Mouse (Mus musculus): ENCODE measurements around the gene Tceanc.

Tceanc gene

DNA sequence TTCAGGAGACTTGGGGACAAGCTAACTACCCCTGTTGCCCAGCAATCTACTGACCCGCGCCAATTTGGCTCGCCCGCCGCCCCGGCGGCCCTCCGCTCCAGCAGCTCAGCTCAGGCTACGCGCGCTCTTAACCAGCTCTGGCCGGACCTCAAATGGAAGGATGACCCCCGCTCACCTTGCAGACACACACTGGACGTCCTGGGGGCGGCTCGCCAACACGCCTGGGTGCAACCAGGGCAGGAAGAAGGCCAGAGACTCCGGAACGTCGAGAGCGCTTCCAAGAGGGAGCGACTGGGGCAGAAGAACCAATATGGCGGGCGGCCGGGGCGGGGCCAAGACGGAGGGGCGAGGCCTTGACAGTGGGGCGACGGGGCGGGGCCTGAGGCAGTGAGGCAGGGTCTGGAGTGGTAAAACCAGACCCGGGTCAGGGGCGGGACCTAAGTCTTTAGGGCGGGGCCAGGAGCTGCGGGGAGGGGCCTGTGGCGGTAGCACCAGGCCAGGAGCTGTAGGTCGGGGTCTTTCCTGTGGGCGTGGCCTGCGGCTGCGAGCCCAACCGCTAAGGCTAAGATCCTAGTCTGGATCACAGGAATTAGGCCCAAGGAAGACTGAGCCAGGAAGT lies 38.9 kb downstream of the Tceanc start, which contains the start of gene Rab9:
Gene Rab9 (minus strand): TSS at position 503 of the 619 bp plus-strand sequence.
- peak; percentile 92 for DNase-seq

DNA sequence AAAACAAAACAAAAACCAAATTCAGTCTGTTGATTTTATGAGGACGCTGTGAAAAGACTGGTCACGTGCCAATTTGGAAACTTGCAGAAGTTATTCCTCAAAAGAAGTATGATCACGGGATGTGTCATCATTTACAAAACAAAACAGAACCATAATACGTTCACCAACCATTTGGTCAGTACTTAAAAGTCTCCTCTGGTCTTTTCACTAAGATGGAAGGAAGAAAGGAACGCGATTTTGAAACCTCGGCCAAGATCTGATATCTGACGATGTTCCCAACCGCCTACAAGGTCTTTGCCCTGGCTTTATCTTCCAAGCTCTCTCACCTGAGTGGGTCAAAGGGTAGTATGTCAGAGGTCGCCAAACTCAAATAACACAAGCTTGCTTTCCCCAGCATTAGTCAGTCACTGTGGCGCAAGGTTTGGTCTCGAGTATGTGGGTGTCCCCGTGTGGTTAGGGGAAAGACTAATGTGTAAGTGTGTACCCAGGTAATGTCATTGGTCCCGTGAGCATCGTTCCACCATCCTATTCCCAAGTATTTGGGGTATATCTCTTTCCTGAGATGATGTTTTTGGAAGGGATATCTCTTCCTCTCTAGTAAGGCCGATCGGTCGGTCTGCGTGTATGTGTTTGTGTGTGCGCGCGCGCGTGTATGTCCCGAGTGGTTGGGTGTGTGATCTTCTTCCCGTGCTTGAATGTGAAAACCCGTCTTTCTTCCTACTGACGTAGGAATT lies 39.6 kb downstream of the Tceanc start:
- DNase-seq, result peak; percentile 44

DNA sequence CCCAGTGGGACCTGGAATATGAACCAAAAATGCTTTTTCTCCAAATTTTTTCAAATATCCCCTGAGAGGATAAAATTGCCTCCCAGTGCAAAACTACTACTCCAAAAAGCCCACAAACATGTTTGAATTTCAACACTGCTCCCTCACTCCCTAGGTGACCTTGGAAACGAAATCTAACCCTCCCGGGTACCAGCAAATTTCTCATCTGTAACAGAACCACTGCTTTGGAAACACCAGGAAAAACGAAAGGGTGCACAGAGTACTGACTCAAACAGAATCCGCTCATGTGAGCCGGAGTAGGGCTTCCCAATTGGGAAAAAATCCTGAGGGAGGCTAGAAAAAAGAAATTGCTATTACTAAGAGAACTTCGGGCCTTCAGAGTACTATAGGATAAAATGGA lies 41.0 kb downstream of the Tceanc start:
- no peak for DNase-seq

DNA sequence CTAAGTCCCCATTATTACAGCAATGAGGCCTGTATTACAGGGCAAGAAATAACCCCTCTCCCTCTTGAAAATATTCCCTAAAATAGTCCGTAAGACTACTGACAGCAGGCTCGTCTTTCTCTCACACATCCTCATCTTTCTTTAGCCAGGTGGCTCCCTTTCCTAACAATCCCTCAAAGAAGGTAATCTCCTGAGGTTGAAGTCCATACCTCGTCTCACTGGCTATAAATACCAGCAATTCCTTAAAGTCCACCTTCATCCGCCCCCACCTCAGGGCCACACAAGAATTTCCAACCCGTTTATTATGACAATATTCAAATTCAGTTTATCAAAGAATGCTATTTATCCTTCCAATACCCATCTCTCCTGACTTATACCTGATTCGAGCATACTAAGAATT lies 45.8 kb downstream of the Tceanc start:
- DNase-seq, result no peak

DNA sequence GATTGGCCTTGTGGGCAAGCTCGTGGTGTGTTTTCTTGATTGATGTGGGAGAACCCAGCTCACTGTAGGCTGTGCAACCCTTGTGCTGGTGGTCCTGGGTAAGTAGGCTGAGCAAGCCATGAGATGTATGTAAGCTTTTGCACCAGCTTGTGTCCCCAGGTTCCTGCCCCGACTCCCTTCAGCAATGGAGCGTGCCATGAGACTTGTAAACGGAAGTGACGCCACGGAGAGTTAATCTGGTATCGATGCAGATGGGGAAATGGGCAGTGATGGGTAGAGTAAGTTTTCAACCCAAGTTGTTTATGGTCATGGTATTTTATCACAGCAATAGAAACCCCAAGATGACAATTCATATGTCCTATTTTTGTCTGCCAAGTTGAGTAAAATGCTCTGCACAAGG lies 50.0 kb downstream of the Tceanc start:
- no peak for DNase-seq

DNA sequence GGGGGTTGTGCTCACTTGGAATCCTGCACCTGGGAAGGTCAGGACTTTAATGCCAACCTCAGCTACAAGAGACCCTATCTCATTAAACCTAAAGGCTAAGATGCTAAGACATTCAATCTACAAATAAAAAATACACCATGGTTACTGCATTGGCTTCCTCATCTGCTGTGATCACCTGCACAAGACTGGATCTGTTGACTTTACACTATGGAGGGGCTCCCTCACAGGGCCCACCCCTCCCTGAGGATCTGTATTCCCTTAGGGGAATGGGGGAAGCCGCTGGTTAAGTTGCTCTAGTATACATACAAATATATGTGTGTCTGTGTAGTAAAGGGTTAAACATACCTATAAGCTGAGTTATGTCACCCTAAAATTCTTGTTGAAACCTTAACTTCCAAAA lies 62.8 kb downstream of the Tceanc start:
- DNase-seq, result no peak

DNA sequence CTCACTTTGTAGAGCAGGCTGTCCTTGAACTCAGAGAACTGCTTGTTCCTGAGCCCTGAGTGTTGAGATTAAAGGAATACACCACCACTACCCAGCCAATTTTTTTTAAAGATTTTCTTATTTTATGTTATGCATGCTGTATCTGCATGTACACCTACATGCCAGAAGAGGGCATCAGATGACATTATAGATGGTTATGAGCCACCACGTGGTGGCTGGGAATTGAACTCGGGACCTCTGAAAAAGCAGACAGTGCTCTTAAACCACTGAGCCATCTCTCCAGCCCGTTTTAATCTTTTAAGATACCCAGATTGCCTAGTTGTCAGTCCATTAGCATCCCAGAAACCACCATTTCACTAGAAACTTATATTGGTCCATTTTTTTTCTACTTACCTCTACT lies 64.0 kb downstream of the Tceanc start:
- DNase-seq, result no peak

DNA sequence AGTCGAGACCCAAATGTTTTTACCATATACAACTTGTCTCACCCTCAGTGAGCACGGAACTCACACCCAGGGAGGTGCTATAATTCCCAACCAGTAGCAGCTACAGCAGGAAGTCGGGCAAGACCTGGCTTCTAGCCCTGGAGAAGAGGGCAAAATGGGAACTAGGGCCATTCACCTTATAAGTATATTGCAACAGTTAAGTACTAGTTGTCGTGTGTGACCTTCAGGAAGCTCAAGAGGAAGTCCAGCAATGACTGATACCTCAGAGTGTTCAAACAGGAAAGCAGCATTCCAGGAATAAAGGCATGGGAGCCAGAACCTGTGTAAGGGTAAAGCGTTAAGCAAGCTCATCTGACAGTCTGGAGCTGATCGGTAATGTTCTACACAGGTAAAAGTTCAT lies 64.8 kb downstream of the Tceanc start:
- no peak for DNase-seq
